19 mouse cellular contexts compared by ENCODE assay signal in genomic region chr14:25306166-25306565, GRCm38 (mm10).
DNase-seq lines count a peak whose midpoint lies in the region; ATAC-seq and TF ChIP-seq lines count a peak whose summit lies in the region.
"Had no signal": no experiment of that assay in that cellular context is flagged by ENCODE, and none has a peak within 500 bp of the region (broad histone marks: within the 10 kb centered on the region; RNA-seq: fewer than 3 reads in every experiment).

No protein-coding gene starts in this region.

- peaks cover 59% of the 10 kb centered on the region for H3K4me1 ChIP-seq in forebrain, embryonic 10.5 days
- H3K4me1 ChIP-seq in forebrain, embryonic 12.5 days, result peaks cover 37% of the 10 kb centered on the region
- peaks cover 65% of the 10 kb centered on the region for H3K4me1 ChIP-seq in heart, embryonic 10.5 days
- peaks cover 32% of the 10 kb centered on the region for H3K4me1 ChIP-seq in heart, embryonic 11.5 days (ENCODE audit: control insufficient read depth, insufficient read depth, low read length)
- H3K4me1 ChIP-seq in midbrain, embryonic 11.5 days (ENCODE audit: control insufficient read depth, insufficient read depth, low read length), result peaks cover 27% of the 10 kb centered on the region
- 0 out of 2 replicates have a peak, but pooled peaks cover 12% of the 10 kb centered on the region for H3K4me1 ChIP-seq in midbrain, postnatal 0 days (ENCODE audit: insufficient read depth, low read length)
- H3K4me1 ChIP-seq in limb, embryonic 12.5 days (replicated peaks), result peaks cover 57% of the 10 kb centered on the region

- H3K27ac ChIP-seq in forebrain, embryonic 10.5 days, result peak overlapping the region; percentile 56; the same call in 1 of the 2 replicates
- H3K27ac ChIP-seq in forebrain, embryonic 12.5 days, result no peak overlapping the region
- 0 out of 2 replicates have a peak overlapping the region, but pooled peaks have one; percentile 16 for H3K27ac ChIP-seq in heart, embryonic 10.5 days
- no peak overlapping the region for H3K27ac ChIP-seq in heart, embryonic 11.5 days (ENCODE audit: low read depth, low read length)
- H3K27ac ChIP-seq in midbrain, embryonic 11.5 days (ENCODE audit: low read depth, low read length), result no peak overlapping the region
- H3K27ac ChIP-seq in midbrain, postnatal 0 days (ENCODE audit: low read depth, low read length), result no peak overlapping the region
- peak overlapping the region; percentile 18; the same call in 1 of the 2 replicates for H3K27ac ChIP-seq in limb, embryonic 12.5 days
- H3K27ac ChIP-seq: embryonic facial prominence, embryonic 15.5 days; forebrain, embryonic 13.5 days; heart, embryonic 15.5 days; hindbrain, embryonic 14.5 days had no signal

- H3K9ac ChIP-seq in forebrain, embryonic 12.5 days, result no peak overlapping the region
- no peak overlapping the region for H3K9ac ChIP-seq in heart, embryonic 11.5 days (ENCODE audit: low read depth, low read length)
- H3K9ac ChIP-seq in midbrain, embryonic 11.5 days (ENCODE audit: low read length), result no peak overlapping the region
- H3K9ac ChIP-seq in midbrain, postnatal 0 days (replicated peaks; ENCODE audit: low read length, poor library complexity, severe bottlenecking), result no peak overlapping the region
- no peak overlapping the region for H3K9ac ChIP-seq in limb, embryonic 12.5 days (replicated peaks)
- H3K9ac ChIP-seq: embryonic facial prominence, embryonic 15.5 days; forebrain, embryonic 13.5 days; heart, embryonic 15.5 days; hindbrain, embryonic 14.5 days had no signal

- 75% methylated on average over 7 of the region's 7 CpGs for WGBS in forebrain, embryonic 10.5 days
- 66% methylated on average over 7 of the region's 7 CpGs for WGBS in forebrain, embryonic 12.5 days
- 60% methylated on average over 7 of the region's 7 CpGs for WGBS in heart, embryonic 10.5 days
- WGBS in heart, embryonic 11.5 days (ENCODE audit: insufficient replicate concordance), result 47% methylated on average over 7 of the region's 7 CpGs
- WGBS in midbrain, embryonic 11.5 days, result 73% methylated on average over 7 of the region's 7 CpGs
- WGBS in midbrain, postnatal 0 days, result 72% methylated on average over 7 of the region's 7 CpGs
- WGBS in limb, embryonic 12.5 days, result 67% methylated on average over 7 of the region's 7 CpGs

- ATAC-seq in forebrain, embryonic 12.5 days (ENCODE audit: low FRiP score), result no peak
- no peak for ATAC-seq in heart, embryonic 11.5 days (replicated peaks; ENCODE audit: insufficient number of reproducible peaks, low FRiP score, low TSS enrichment)
- ATAC-seq in midbrain, embryonic 11.5 days (ENCODE audit: low FRiP score), result no peak
- no peak for ATAC-seq in midbrain, postnatal 0 days (ENCODE audit: low FRiP score)
- no peak for ATAC-seq in limb, embryonic 12.5 days (ENCODE audit: insufficient number of reproducible peaks, insufficient read depth, low FRiP score, low TSS enrichment, low read depth)
- ATAC-seq: forebrain, embryonic 13.5 days had no signal

- no peak overlapping the region for H3K4me3 ChIP-seq in forebrain, embryonic 10.5 days
- no peak overlapping the region for H3K4me3 ChIP-seq in forebrain, embryonic 12.5 days (replicated peaks)
- no peak overlapping the region for H3K4me3 ChIP-seq in heart, embryonic 10.5 days
- no peak overlapping the region for H3K4me3 ChIP-seq in heart, embryonic 11.5 days (ENCODE audit: low read depth, low read length)
- no peak overlapping the region for H3K4me3 ChIP-seq in midbrain, embryonic 11.5 days (ENCODE audit: low read depth, low read length)
- no peak overlapping the region for H3K4me3 ChIP-seq in midbrain, postnatal 0 days (ENCODE audit: low read depth, low read length)
- H3K4me3 ChIP-seq in limb, embryonic 12.5 days (replicated peaks), result no peak overlapping the region
- H3K4me3 ChIP-seq: embryonic facial prominence, embryonic 15.5 days; erythroblast, embryonic 14.5 days; forebrain, embryonic 13.5 days; heart, embryonic 15.5 days had no signal

- H3K9me3 ChIP-seq in forebrain, embryonic 10.5 days, result no peaks in the 10 kb centered on the region
- H3K9me3 ChIP-seq in forebrain, embryonic 12.5 days, result no peaks in the 10 kb centered on the region
- H3K9me3 ChIP-seq in heart, embryonic 10.5 days, result no peaks in the 10 kb centered on the region
- no peaks in the 10 kb centered on the region for H3K9me3 ChIP-seq in heart, embryonic 11.5 days (replicated peaks; ENCODE audit: control insufficient read depth, low read length)
- H3K9me3 ChIP-seq in midbrain, embryonic 11.5 days (ENCODE audit: control insufficient read depth, low read length), result no peaks in the 10 kb centered on the region
- no peaks in the 10 kb centered on the region for H3K9me3 ChIP-seq in midbrain, postnatal 0 days (ENCODE audit: low read length)
- no peaks in the 10 kb centered on the region for H3K9me3 ChIP-seq in limb, embryonic 12.5 days
- H3K9me3 ChIP-seq: embryonic facial prominence, embryonic 15.5 days; forebrain, embryonic 13.5 days; heart, embryonic 15.5 days had no signal

- H3K27me3 ChIP-seq in forebrain, embryonic 10.5 days (ENCODE audit: poor library complexity, severe bottlenecking), result peaks cover 96% of the 10 kb centered on the region
- H3K27me3 ChIP-seq in forebrain, embryonic 12.5 days, result peaks cover 56% of the 10 kb centered on the region
- peaks cover 16% of the 10 kb centered on the region for H3K27me3 ChIP-seq in heart, embryonic 10.5 days (ENCODE audit: insufficient read depth, poor library complexity, severe bottlenecking)
- H3K27me3 ChIP-seq in heart, embryonic 11.5 days (ENCODE audit: control insufficient read depth, insufficient read depth, low read length), result no peaks in the 10 kb centered on the region; the same call in 1 of the 2 replicates
- no peaks in the 10 kb centered on the region for H3K27me3 ChIP-seq in midbrain, embryonic 11.5 days (ENCODE audit: control insufficient read depth, insufficient read depth, low read length)
- H3K27me3 ChIP-seq in midbrain, postnatal 0 days (ENCODE audit: insufficient read depth, low read length), result no peaks in the 10 kb centered on the region
- no peaks in the 10 kb centered on the region; the same call in 1 of the 2 replicates for H3K27me3 ChIP-seq in limb, embryonic 12.5 days
- H3K27me3 ChIP-seq: embryonic facial prominence, embryonic 15.5 days; heart, embryonic 15.5 days had no signal

- H3K36me3 ChIP-seq in forebrain, embryonic 10.5 days (replicated peaks), result no peaks in the 10 kb centered on the region
- H3K36me3 ChIP-seq in forebrain, embryonic 12.5 days (replicated peaks), result no peaks in the 10 kb centered on the region
- H3K36me3 ChIP-seq in heart, embryonic 10.5 days, result no peaks in the 10 kb centered on the region
- H3K36me3 ChIP-seq in heart, embryonic 11.5 days (ENCODE audit: control insufficient read depth, insufficient read depth, low read length), result no peaks in the 10 kb centered on the region
- no peaks in the 10 kb centered on the region for H3K36me3 ChIP-seq in midbrain, embryonic 11.5 days (ENCODE audit: control insufficient read depth, insufficient read depth, low read length)
- no peaks in the 10 kb centered on the region for H3K36me3 ChIP-seq in midbrain, postnatal 0 days (ENCODE audit: insufficient read depth, low read length)
- H3K36me3 ChIP-seq in limb, embryonic 12.5 days, result no peaks in the 10 kb centered on the region
- H3K36me3 ChIP-seq: embryonic facial prominence, embryonic 15.5 days; heart, embryonic 15.5 days had no signal

- no peak for DNase-seq in forebrain, embryonic 10.5 days (ENCODE audit: extremely low spot score, low spot score)
- no peak for DNase-seq in heart, embryonic 10.5 days (ENCODE audit: low spot score)
- DNase-seq in midbrain, embryonic 11.5 days (ENCODE audit: low spot score, missing footprints), result peak; percentile 85
- DNase-seq in midbrain, postnatal 0 days (ENCODE audit: low spot score), result no peak
- no peak for DNase-seq in frontal cortex, postnatal 25 days (ENCODE audit: low spot score in 2 of 2)
- DNase-seq: adrenal gland, postnatal 14 days; cerebellum, adult 11-12 months; cerebellum, postnatal 10 days; gastrocnemius, postnatal 10 days; heart, postnatal 14 days; kidney, adult 18-20 months had no signal

- no peak for TF ChIP-seq CTCF in midbrain, postnatal 0 days (IDR thresholded peaks at IDR 0.05)

- no peak overlapping the region for H3K4me2 ChIP-seq in forebrain, embryonic 12.5 days
- no peak overlapping the region; the same call in 1 of the 2 replicates for H3K4me2 ChIP-seq in heart, embryonic 11.5 days
- H3K4me2 ChIP-seq in midbrain, embryonic 11.5 days, result no peak overlapping the region
- H3K4me2 ChIP-seq in midbrain, postnatal 0 days (ENCODE audit: low read depth, low read length, poor library complexity, severe bottlenecking), result no peak overlapping the region
- no peak overlapping the region for H3K4me2 ChIP-seq in limb, embryonic 12.5 days
- H3K4me2 ChIP-seq: embryonic facial prominence, embryonic 15.5 days; forebrain, embryonic 13.5 days; heart, embryonic 15.5 days; hindbrain, embryonic 14.5 days had no signal

Comparison
In these comparisons a context has a peak if more than half of its experiments do, and no peak if none do; other contexts are left out.
1. H3K27ac ChIP-seq: peak in forebrain, embryonic 10.5 days (single experiment), heart, embryonic 10.5 days (single experiment) and limb, embryonic 12.5 days (single experiment); none in forebrain, embryonic 12.5 days (single experiment), heart, embryonic 11.5 days (single experiment), midbrain, embryonic 11.5 days (single experiment) and midbrain, postnatal 0 days (single experiment).